Mouse (Mus musculus): ENCODE measurements around the gene Tmem29.

DNA sequence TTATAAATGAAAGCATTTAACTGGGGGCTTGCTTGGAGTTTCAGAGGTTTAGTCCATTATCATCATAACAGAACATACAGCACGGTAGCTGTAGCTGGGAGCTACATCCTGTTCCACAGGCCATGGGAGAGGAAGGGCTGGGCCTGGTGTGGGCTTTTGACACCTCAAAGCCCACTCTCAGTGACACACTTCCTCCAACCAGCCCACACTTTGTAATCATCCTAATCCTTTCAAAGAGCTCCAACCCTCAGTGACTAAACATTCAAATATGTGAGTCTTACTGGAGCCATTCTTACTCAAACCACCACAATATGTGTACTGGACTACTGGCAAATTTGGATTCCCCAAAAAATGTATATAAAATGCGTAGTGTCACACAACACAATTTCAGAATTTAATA is 9.3 kb upstream of the Tmem29 start:
- TF ChIP-seq CTCF (IDR thresholded peaks at IDR 0.05; ENCODE audit: low read depth) = no peak
- TF ChIP-seq EP300 (IDR thresholded peaks at IDR 0.05; ENCODE audit: low read depth) = no peak
